Mouse (Mus musculus): ENCODE data around the gene Gja5. TPM values are rescaled to one million over a fixed set of nuclear protein-coding genes. Genes with fewer than 3 reads are reported as not detected.
A peak's percentile ranks its signal among the peaks of the same experiment; 100 is the strongest.
"Not testable (repeated sequence)": the region's sequence is repeated elsewhere in the genome, so short reads cannot be mapped to it uniquely, and the experiment has no call there.

The Gja5 gene
- polyA plus RNA-seq, 1 experiment from 2014 or later: 113 TPM

DNA sequence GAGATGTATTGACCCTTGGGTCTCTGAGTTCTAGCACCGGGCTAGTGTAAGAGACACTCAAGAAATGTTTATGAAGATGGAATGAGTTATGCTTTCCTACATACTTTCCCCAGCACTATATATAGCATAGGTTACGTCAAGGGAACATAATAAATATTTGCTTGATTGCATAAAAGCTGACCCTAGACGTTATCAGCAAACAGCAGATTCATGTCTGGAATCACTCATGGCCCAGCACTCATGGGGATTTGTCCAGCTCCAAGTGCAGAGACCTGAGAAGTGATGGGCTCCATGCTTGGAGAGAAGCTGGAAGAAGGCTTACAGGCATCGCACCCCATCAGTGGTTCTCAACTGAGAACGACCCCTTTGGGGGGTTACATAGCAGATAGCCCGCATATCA is 135.2 kb downstream of the Gja5 start:
- H3K4me2 ChIP-seq: 0 out of 2 replicates have a peak overlapping the region, but pooled peaks have one; percentile 6
- no peak for ATAC-seq (ENCODE audit: extremely low read depth, insufficient number of reproducible peaks, low FRiP score, low TSS enrichment)
- 36% methylated on average over 6 of the region's 6 CpGs for WGBS
- H3K4me1 ChIP-seq: peaks cover 66% of the 10 kb centered on the region
- no peak overlapping the region for H3K4me3 ChIP-seq
- H3K9ac ChIP-seq: no peak overlapping the region
- peak overlapping the region; percentile 71 for H3K27ac ChIP-seq (replicated peaks)
- no peaks in the 10 kb centered on the region for H3K9me3 ChIP-seq
- H3K27me3 ChIP-seq (replicated peaks): peaks cover 41% of the 10 kb centered on the region
- H3K36me3 ChIP-seq: peaks cover 8% of the 10 kb centered on the region; the same call in 1 of the 2 replicates

DNA sequence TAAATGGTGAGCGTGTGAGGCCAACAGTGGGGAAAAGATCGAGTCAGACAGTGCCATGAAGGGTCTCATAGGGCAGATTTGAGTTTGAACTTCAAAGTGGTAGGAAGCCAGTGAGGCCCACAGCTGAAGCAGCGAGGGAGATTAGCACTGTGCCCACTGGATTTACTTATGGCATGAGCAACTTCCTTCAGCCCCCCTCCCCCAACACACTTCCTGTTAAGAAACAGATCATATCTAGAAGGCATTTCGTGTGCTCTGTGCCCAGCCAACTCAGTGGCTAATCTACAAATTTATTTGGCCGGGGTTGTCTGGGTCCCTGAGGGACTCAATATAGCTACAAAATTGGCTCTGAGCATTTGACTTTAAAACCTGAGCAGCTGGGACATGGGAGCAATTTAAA is 139.7 kb downstream of the Gja5 start:
- Histone ChIP-seq H3K4me1 (peaks cover 39% of the 10 kb centered on the region), H3K9ac (no peak overlapping the region), H3K36me3 (peaks cover 42% of the 10 kb centered on the region), H3K4me3 (no peak overlapping the region), H3K4me2 (no peak overlapping the region), H3K27ac (replicated peaks) (no peak overlapping the region; the same call in 1 of the 2 replicates), H3K27me3 (replicated peaks) (0 out of 2 replicates have a peak, but pooled peaks cover 11% of the 10 kb centered on the region), H3K9me3 (no peaks in the 10 kb centered on the region; the same call in none of the 2 replicates)
- no peak for ATAC-seq (ENCODE audit: extremely low read depth, insufficient number of reproducible peaks, low FRiP score, low TSS enrichment)
- WGBS: 54% methylated on average over 5 of the region's 5 CpGs

DNA sequence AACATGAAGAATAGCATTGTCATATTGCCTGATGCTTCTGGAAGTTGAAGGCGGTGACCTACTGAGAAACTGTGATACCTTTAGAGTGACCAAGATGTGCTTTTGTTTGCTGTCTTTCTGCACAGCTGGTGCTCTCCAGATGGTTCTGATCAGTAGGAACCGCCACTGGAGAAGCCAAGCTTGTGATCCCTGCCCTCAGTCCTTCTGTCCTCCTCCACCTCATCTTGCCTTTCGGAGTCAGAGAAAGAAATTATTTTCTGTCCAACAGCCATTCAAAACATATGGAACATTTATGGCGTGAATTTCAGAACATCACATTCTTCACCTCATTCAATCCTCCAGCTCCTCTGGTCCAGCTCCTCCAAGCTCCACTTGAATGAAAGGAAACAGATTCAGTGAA is 143.3 kb downstream of the Gja5 start:
- peaks cover 48% of the 10 kb centered on the region for H3K4me1 ChIP-seq
- H3K4me3 ChIP-seq: no peak overlapping the region
- no peak overlapping the region for H3K27ac ChIP-seq (replicated peaks)
- 79% methylated on average over 4 of the region's 4 CpGs for WGBS
- H3K9me3 ChIP-seq: no peaks in the 10 kb centered on the region; the same call in none of the 2 replicates
- ATAC-seq (ENCODE audit: extremely low read depth, insufficient number of reproducible peaks, low FRiP score, low TSS enrichment): no peak
- H3K27me3 ChIP-seq (replicated peaks): 0 out of 2 replicates have a peak, but pooled peaks cover 3% of the 10 kb centered on the region
- H3K36me3 ChIP-seq: peaks cover 34% of the 10 kb centered on the region
- no peak overlapping the region for H3K4me2 ChIP-seq
- H3K9ac ChIP-seq: no peak overlapping the region

DNA sequence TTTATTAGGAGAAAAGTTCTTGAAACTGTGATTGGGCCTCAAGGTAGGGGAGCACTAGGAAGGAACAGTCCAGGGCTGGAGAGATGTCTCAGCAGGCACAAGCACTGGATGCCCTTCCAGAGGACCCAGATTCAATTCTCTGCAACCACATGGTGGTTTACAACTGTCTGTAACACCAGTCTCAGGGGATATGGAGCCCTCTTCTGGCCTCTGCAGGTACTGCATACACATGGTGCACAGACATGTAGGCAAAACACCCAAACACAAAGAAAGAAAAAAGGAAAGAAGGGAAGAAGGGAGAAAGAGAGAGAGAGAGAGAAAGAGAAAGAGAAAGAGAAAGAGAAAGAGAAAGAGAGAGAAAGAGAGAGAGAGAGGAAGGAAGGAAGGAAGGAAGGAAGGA is 143.9 kb downstream of the Gja5 start:
- no peak overlapping the region for H3K27ac ChIP-seq (replicated peaks)
- no peaks in the 10 kb centered on the region; the same call in none of the 2 replicates for H3K9me3 ChIP-seq
- peaks cover 34% of the 10 kb centered on the region for H3K36me3 ChIP-seq
- H3K4me1 ChIP-seq: peaks cover 53% of the 10 kb centered on the region
- H3K4me2 ChIP-seq: no peak overlapping the region
- no peak overlapping the region for H3K4me3 ChIP-seq
- no peak for ATAC-seq (ENCODE audit: extremely low read depth, insufficient number of reproducible peaks, low FRiP score, low TSS enrichment)
- no peak overlapping the region for H3K9ac ChIP-seq
- H3K27me3 ChIP-seq (replicated peaks): 0 out of 2 replicates have a peak, but pooled peaks cover 3% of the 10 kb centered on the region

DNA sequence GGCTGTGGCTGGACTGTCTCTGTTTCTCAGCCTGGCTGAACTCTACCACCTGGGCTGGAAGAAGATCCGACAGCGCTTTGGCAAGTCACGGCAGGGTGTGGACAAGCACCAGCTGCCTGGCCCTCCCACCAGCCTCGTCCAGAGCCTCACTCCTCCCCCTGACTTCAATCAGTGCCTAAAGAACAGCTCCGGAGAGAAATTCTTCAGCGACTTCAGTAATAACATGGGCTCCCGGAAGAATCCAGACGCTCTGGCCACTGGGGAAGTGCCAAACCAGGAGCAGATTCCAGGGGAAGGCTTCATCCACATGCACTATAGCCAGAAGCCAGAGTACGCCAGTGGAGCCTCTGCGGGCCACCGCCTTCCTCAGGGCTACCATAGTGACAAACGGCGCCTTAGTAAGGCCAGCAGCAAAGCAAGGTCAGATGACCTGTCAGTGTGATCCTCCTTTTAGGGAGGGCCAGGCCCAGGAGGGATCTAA is 146.8 kb downstream of the Gja5 start:
- Histone ChIP-seq H3K4me3 (no peak overlapping the region), H3K27ac (replicated peaks) (peak overlapping the region; percentile 60), H3K9me3 (no peaks in the 10 kb centered on the region; the same call in none of the 2 replicates), H3K36me3 (peaks cover 20% of the 10 kb centered on the region), H3K27me3 (replicated peaks) (0 out of 2 replicates have a peak, but pooled peaks cover 3% of the 10 kb centered on the region), H3K4me1 (peaks cover 34% of the 10 kb centered on the region), H3K4me2 (peak overlapping the region; percentile 32), H3K9ac (0 out of 2 replicates have a peak overlapping the region, but pooled peaks have one; percentile 1)
- WGBS: 21% methylated on average over 13 of the region's 13 CpGs
- ATAC-seq (ENCODE audit: extremely low read depth, insufficient number of reproducible peaks, low FRiP score, low TSS enrichment): peak; percentile 18; the same call in 1 of the 2 replicates

DNA sequence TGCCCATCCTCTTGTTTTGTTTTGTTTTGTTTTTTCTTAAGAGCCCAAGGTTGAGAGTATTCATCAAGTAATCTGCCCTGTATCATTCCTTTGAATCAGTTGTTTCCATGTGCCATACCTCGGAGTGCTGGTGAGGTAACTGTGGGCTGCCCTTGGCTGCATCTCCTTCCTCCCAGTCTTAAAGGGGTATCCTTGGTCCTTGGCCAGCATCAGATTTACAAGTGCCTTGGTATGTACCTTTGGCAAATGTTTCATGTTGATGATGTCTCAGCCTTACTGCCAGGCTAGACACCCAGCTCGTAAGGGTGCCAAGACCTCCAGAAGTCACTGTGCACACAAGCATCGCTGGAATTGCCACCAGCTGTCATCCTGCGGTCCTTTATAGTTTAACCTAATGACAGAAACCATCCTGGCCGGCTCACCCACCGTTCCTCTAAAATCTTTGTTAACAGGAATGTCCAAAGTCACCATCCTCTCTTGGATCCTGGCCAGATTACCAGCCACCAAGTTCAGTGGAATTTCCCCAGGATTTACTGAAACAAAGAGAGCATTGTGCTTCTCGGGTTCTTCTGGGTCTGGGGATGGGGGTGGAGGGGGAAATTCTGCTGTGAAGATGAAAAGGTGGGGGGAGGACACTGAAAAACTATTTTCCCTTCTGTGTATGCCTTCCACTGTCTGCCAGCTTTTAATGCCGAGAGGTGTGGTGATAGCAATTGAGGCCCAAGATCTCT is 147.7 kb downstream of the Gja5 start:
- WGBS: 45% methylated on average over 8 of the region's 8 CpGs
- ATAC-seq (ENCODE audit: extremely low read depth, insufficient number of reproducible peaks, low FRiP score, low TSS enrichment): no peak
- H3K9me3 ChIP-seq: no peaks in the 10 kb centered on the region; the same call in none of the 2 replicates
- peak overlapping the region; percentile 60 for H3K27ac ChIP-seq (replicated peaks)
- H3K4me1 ChIP-seq: peaks cover 34% of the 10 kb centered on the region
- H3K36me3 ChIP-seq: peaks cover 14% of the 10 kb centered on the region
- H3K9ac ChIP-seq: no peak overlapping the region
- H3K27me3 ChIP-seq (replicated peaks): 0 out of 2 replicates have a peak, but pooled peaks cover 3% of the 10 kb centered on the region
- no peak overlapping the region for H3K4me2 ChIP-seq
- no peak overlapping the region for H3K4me3 ChIP-seq

DNA sequence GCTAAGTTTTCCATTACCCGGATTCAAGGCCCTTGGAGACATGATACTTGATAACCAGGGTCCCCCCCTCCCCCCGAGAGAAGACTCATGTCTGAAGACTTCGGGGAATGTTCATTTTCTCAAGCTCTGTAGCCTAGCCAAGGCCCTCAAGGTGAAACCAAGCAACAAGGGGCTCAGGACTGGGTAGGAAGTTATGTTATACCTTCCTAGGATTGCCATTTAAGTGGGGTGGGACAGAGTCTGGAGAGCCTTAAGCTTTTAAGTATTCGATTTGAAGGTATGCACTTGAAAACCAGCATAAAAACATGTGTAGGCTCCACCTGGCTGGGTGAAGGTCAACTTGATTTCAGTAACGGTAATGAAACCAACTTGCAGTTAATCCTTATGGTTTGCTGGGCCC is 154.2 kb downstream of the Gja5 start:
- Histone ChIP-seq H3K36me3 (no peaks in the 10 kb centered on the region), H3K27ac (replicated peaks) (no peak overlapping the region), H3K27me3 (replicated peaks) (no peaks in the 10 kb centered on the region; the same call in 1 of the 2 replicates), H3K9me3 (no peaks in the 10 kb centered on the region), H3K9ac (no peak overlapping the region), H3K4me1 (peaks cover 34% of the 10 kb centered on the region), H3K4me3 (no peak overlapping the region), H3K4me2 (no peak overlapping the region)
- 83% methylated on average over 5 of the region's 5 CpGs for WGBS
- no peak for ATAC-seq (ENCODE audit: extremely low read depth, insufficient number of reproducible peaks, low FRiP score, low TSS enrichment)

DNA sequence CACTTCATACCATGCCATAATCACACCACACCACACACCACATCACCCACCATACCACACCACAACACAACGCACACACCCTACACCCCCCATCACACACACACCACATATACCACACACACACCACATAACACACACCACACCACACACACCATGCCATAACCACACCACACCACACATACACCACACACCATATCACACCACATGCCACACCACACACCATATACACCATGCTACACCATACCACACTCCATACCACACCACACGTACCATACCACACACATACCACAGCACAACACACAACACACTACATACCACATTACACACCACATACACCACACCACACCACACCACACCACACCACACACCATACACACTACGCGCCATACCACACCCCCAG is 155.6 kb downstream of the Gja5 start:
- no peak overlapping the region for H3K9ac ChIP-seq
- 87% methylated on average over 4 of the region's 4 CpGs for WGBS
- no peaks in the 10 kb centered on the region for H3K36me3 ChIP-seq
- no peak for ATAC-seq (ENCODE audit: extremely low read depth, insufficient number of reproducible peaks, low FRiP score, low TSS enrichment)
- no peak overlapping the region for H3K4me2 ChIP-seq
- H3K9me3 ChIP-seq: no peaks in the 10 kb centered on the region
- H3K4me1 ChIP-seq: peaks cover 38% of the 10 kb centered on the region
- no peak overlapping the region for H3K4me3 ChIP-seq
- no peaks in the 10 kb centered on the region; the same call in 1 of the 2 replicates for H3K27me3 ChIP-seq (replicated peaks)
- H3K27ac ChIP-seq (replicated peaks): no peak overlapping the region

DNA sequence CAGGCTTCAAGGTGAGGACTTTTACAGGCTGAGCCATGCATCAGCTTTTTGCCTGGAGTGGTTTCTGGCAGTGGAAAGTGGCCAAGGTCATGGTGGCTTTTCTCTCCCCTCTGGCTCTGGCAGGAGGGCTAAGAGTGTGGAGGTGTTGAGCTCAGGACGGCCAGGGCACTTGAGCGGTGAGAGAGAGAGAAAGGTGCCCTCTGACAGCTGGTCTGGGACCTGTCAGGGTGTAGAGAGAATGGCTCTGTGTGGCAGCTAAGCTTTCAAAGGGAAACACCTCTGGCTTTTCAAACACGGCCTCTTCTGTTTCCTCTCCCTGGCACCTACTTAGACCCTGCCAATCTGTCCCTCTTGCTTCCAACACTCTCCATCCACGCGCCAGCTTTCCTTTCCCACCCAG is 158.3 kb downstream of the Gja5 start:
- Histone ChIP-seq H3K4me1 (peaks cover 34% of the 10 kb centered on the region), H3K9ac (no peak overlapping the region)

DNA sequence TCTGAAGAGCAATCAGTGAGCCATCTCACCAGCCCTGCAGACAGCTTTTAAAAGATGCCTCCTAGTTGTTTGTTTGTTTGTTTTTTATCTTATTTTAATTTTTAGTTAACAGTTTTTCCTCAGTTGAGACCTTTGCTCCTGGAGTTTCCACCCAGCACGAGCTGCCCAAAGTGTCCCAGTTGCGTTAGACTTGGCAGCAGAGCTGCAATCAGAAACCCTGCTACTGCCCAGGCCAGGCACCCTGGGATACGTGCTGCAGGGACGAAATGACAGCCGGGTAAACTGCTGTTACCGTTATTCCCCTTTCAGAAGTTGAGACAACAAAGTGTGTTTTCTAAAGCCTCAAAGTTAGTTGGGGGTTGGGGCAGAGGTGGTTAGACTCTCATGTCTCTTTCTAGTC is 159.6 kb downstream of the Gja5 start:
- peaks cover 32% of the 10 kb centered on the region for H3K4me1 ChIP-seq
- H3K27ac ChIP-seq (replicated peaks): peak overlapping the region; percentile 84; the same call in 1 of the 2 replicates
- WGBS: 54% methylated on average over 6 of the region's 6 CpGs
- H3K4me3 ChIP-seq: no peak overlapping the region
- no peak overlapping the region for H3K9ac ChIP-seq
- no peaks in the 10 kb centered on the region for H3K36me3 ChIP-seq
- ATAC-seq (ENCODE audit: extremely low read depth, insufficient number of reproducible peaks, low FRiP score, low TSS enrichment): no peak
- no peak overlapping the region for H3K4me2 ChIP-seq
- H3K9me3 ChIP-seq: no peaks in the 10 kb centered on the region
- peaks cover 4% of the 10 kb centered on the region for H3K27me3 ChIP-seq (replicated peaks)

More for the DNA sequence above, 158.3 kb downstream of the Gja5 start:
- Histone ChIP-seq H3K36me3 (no peaks in the 10 kb centered on the region), H3K27me3 (replicated peaks) (peaks cover 4% of the 10 kb centered on the region), H3K4me2 (no peak overlapping the region), H3K27ac (replicated peaks) (peak overlapping the region; percentile 84), H3K9me3 (no peaks in the 10 kb centered on the region), H3K4me3 (no peak overlapping the region)
- ATAC-seq (ENCODE audit: extremely low read depth, insufficient number of reproducible peaks, low FRiP score, low TSS enrichment): peak; percentile 71; the same call in 1 of the 2 replicates
- WGBS: 32% methylated on average over 5 of the region's 5 CpGs

DNA sequence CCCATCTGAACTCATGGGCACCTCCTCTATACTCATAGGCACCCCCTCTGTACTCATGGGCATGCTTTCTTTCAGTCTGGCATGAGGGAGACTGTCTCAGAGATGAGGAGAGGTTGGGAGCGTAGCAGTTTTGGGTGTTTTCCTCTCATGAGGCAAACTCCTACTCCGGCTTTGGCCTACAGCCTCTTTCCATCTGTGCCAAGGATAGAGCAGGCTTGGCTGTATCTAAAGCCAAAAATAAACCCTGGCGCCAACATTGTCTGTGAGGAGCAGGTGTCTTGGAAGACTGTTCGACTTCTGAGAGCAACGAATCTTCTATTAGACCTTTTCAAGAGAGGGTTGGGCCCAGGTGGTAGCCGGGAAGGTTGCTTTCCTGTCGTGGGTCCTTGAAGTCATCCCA is 165.1 kb downstream of the Gja5 start:
- ATAC-seq (ENCODE audit: extremely low read depth, insufficient number of reproducible peaks, low FRiP score, low TSS enrichment): not testable (repeated sequence)

More for the DNA sequence above, 165.1 kb downstream of the Gja5 start:
- not testable (repeated sequence) for H3K27me3 ChIP-seq (replicated peaks); H3K36me3 ChIP-seq; H3K4me3 ChIP-seq; H3K9me3 ChIP-seq; H3K9ac ChIP-seq; H3K4me2 ChIP-seq
- Histone ChIP-seq H3K4me1 (peaks cover 18% of the 10 kb centered on the region), H3K27ac (replicated peaks) (0 out of 2 replicates have a peak overlapping the region, but pooled peaks have one; percentile 8)
- 65% methylated on average over 7 of the region's 7 CpGs for WGBS
